Mouse (Mus musculus) CD4-positive helper T cell, adult 2 months (primary cell): ENCODE measurements around the gene Hk2.

Experiments
- DNase-seq: peaks from one replicate; pipeline ENCODE4 v3.0.0-alpha.2; 2012; ENCODE audit warnings: low read depth, missing footprints, low spot score

Hk2 gene

DNA sequence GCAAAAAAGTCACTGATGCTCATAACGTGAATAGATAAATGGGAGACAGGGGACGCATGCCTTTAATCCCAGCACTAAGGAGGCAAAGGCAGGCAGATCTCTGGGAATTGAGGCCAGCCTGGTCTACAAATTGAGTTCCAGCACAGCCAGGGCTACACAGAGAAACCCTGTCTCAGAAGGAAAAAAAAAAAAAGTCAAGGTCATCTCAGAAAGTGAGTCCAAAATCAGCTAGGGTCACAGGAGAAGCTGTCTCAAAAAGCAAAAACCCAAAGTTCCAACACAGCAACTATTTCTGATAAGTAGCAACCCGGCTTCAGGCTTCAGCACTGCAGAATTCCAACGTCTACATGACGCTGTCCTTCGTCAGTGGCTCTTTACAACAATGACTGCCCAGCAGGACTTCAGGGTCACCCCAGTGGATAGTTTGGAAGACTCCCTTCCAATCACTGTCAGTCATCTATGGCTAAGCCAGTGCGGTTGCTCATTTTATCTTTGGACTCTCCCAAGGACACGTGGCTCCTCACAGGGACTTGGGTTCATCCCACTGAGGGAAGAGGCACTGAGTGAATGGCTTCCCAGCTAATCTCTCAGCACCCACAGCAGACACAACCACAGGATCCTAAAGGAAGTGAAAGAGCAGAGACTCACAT lies 33.3 kb downstream of the Hk2 start:
- DNase-seq: no peak

DNA sequence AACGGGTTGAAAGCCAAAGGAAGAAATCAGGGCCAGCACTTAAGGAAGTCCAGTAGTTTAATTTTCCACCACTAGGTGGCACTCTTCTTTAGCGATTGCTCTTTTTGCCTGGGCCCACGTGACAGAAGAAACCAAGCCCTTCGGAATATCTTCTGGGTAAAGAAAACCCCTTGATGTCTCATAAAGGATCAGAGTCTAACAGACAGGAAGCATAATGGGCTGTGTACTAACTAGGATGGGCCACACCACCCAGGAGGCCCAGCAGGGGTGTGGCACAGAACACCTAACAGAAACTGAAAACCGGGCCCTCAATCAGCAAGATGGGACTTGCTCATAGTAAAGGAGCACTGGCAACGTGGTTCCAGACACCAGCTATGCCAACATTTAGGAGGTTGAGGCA lies 34.0 kb downstream of the Hk2 start:
- DNase-seq: peak; percentile 88

DNA sequence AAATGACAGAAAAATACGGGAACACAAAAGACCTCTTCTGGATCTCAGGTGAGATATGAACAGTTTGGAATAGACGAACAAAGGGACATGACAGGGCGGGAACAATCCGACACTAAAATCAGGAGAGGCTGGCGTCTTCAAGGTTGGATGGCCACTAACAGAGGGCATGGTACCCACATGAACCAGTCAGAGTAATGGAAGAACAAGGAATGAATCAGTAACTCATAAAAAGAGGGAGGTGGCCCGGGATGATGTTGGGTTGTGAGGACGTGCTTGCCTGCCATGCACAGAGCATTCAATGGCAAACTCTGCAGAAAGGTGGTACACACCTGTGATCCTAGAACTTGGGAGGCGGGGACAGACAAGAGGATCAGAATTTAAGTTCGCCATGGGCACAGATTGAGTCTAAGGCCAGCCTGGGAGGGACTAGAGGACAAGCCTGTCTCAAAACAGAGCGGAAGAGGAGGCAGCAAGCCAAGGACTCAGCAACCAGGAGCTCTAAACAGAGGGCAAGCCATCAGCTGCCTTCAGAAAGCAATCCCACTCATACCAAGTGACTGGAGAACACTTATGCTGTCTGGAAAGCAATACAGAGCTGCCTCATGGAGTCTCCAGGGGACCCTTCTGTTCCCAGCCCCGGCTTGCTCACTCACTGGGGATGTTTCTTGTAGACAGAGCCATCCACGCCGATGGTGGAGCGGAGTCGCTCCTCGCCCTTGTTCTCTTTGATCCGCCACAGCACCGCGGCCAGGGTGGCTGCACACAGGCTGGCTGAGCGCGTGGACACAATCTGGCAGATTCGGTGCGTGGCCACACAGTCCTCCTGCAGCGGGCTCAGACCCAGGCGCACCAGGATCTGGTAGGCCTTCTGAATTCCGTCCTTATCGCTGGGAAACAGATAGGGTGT lies 36.4 kb downstream of the Hk2 start:
- no peak for DNase-seq

DNA sequence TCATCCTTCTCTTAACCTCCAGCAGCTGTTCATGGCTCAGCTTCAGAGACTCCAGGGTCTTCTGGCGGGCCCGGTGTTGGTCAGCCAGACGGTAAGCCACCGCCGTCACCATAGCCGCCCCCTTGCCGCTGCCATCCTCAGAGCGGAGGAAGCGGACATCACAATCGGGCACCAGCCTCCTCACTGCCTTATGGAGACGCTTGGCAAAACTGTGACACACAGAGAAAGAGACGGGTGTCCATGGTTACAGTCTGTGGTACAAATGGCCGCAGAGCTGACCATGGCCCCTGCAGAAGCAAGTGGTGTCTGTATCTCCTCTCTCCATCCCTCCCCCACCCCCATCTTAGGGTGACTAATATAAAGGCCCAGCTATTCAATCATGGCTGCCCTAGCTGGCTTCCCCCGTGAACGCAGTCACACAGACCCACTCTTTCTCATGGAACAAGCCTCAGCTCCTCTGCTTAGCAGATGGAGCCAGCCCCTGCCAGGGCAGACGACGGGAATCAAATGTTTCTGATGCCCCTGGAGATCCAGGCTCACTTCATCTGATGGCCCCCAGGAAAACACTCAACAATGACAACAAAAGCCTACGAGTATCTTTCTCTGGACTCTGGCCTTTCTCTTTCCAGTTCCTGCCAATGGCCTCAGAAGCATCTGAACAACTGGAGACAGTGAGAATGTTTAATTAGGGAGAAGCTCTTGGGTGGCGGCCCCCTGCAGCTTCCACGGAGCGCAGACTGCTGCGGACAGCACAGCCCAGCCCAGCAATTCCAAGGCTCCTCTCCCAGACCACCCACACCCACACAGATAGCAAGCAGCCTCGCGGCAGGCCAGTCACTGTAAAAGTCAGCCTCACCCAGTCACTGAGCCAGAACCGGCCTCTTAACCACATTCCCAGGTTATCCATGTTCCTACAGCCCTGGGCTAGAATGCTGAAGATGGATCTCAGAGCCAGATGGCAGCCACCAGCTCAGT lies 37.3 kb downstream of the Hk2 start:
- no peak for DNase-seq

DNA sequence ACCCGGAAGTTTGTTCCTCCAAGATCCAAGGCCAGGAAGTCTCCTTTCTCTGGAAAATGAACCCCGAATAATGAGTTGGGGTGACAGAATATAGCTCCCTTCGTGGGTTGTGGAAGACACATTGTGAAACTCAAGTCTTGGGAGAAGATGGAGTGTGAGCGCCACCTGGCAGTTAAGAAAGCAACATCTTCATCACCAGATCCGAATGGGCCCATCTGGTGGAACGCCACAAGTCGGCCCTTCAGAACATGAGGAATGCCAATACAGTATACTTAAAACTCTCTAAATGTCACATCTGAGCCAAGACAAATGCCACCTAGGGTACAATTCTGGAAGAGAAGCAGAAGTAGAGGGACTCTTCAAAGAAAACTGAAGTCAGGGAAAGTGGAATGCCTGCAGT lies 38.9 kb downstream of the Hk2 start:
- no peak for DNase-seq

DNA sequence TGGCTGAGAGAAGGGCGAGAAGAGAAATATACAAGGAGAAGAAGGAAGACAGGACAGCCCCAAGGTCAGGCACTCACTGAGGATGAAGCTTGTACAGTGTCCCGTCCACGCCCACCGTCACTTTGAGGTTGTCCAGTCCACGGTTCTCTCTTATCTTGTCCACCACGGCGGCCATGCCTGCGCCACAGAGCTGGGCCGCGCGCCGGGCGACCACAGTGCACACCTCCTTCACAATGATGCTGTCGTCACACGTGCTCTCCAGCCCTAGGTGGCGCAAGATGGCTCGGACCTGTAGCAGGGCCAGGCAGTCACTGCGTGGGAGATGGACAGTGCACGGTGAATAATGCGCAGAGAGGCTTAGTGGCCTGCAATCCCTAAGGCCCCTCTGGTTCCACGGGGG lies 45.6 kb downstream of the Hk2 start:
- no peak for DNase-seq

DNA sequence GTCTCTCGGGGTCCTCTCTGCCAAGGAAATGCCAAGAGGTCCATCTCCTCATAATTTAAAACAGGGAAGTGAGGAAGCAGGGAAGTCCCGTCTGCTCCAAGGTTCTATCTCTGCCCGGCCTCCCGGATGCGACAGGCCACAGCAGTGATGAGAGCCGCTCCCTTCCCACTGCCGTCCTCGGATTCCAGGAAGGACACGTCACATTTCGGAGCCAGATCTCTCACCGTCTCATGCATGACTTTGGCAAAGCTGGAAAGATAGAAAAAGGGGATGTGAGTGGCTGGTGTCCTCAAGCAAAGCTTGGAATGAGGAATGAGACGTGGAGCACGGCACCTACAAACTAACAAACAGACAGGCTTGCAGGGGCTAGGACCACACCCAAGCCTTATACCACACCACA lies 47.0 kb downstream of the Hk2 start:
- DNase-seq: no peak

DNA sequence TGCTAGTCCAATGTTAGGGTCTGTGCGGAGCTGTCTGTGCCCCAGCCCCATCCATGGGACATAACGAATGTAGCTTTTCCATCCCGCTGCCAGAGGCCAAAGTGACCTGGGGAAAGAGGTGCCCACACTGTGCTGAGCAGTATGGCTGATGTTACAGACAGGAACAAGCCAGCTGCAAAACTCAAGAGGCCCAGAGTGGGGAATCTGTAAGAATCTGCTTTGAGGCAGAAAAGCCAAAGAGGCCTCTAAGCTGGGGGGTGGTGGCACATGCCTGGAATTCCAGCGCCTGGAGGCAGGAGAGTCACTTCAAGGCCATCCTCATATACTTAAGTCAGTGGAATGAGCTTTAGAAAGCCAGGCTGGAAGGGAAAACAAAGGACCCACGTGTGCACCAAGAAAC lies 50.9 kb downstream of the Hk2 start:
- DNase-seq: no peak

DNA sequence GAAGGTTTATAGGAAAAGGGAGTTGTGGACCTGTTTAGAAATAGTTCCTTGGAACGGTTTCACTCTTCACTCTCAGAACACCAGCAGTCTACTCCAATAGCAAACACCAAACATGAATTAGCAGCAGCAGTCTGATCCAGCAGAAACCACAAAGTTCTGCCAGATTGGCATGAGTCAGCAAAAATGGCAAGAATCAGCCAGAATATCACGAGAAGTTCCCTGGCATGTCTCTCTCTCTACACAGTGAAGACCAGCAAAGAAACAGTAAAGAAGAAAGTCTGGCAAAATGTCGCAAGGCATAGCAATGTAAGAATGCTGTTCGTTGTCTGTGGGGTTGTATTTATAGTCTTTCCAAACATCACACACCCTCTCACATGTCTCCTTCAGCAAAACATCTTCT lies 58.1 kb downstream of the Hk2 start:
- no peak for DNase-seq

DNA sequence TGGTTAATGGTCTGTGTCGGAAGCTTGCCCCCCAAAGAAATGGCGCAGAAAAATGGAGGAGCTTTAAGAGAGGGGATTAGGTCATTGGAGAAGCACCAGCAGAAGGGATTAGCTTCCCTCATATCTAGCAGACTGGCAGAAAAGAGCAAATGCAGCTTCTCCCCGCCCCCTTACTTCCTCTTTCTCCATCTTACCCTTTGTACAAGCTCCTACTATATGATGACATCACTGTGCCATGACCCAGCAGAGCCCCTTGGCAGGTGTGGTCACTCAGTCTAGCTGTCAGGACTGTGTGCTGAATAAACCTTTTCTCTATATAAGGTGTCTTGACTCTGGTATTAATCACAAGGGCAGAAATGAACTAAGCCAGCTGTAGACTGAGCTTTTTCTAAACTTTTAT lies 58.6 kb downstream of the Hk2 start:
- no peak for DNase-seq

DNA sequence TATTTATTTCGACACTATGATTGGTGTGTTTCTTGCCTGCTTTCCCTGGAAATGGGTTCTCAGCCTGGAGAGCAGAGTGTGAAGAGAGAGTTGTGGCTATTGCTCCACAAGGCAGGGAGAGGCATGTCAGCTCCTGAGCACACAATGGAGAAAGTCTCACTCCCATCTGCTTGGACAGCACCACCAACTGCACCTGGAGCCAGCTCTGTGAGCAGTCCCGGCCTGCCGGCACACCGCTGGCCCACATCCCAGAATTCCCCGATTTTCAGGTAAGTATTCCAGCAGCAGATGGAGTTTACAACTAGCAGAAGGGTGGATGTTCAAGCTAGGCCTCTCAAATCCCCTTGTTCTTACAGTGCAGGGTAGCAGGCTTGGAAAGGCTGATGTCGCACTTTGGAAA lies 59.0 kb downstream of the Hk2 start:
- no peak for DNase-seq

DNA sequence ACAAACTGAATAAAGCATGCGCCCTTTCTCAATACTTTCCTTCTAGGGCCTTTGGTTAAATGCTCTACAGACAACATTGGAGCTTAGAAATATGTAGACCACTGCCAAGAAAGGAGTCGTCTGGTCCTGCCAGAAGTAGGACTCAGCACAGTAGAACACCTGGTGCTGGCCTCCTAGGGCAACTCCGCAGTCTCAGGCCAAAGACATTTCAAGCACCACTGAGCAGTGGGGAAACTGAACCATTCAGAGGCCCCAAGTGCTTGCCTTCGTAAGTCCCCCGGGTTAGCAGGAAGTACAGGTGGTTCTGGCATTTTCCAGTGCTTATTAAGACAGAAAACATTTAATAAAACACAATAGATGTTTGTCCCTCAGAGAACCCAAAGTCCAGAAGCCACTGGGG lies 59.4 kb downstream of the Hk2 start:
- no peak for DNase-seq

DNA sequence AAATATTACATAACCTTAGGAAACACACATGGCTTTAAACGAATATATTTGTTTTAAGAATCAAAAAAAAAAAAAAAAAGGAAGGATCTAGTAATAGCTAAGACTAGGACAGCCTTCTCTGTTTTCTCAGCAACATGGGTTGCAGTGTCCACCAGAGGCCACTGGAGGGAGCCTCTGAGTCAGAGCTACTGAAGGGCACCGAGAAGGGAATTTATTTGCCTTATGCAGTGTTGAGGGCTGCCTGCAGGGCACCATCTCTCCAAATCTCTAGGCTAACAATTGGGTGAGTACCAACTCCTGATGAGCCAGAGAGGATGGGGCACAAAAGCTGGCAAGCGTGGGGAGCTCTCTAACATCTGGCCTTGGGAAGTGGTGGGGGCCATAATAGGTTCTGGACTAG lies 60.0 kb downstream of the Hk2 start:
- peak; percentile 72 for DNase-seq

DNA sequence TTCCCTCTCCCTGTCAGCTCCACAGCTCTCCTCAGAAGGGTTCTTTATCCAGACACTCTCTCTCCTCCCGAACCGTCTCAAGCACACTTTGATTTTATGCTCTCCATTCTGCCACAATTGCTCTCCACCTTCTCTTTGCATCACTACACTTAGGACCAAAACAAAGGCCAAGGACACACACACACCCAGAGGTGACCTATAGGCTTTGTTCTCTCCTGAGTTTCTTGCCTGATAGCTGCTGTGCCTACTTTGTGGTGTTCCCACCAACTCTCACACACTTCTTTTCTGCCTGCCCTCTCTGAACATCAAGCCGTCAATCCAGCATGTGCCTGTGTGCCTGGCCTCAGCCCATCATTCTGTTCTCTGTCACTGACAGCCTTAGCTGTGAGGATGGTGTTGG lies 66.5 kb downstream of the Hk2 start:
- no peak for DNase-seq

DNA sequence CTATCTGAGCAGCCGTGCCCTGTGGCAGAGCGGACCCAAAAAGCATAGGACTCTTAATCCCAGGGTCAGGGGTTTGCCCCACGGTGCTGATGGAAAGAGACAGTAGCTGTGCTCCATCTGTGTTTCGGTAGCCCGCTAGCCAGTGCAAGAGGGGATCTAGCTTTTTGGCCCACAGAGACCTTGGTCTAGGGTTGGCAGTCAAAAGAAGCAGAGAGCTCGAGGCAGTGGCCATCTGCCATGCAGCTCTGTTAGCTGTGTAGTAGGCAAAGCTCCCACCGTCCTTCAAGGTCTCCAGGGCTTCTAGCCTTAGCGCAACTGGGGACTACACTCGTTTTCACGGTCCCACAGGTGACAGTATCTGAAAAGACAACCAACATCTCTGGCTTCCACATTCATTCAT lies 67.0 kb downstream of the Hk2 start:
- DNase-seq: no peak

DNA sequence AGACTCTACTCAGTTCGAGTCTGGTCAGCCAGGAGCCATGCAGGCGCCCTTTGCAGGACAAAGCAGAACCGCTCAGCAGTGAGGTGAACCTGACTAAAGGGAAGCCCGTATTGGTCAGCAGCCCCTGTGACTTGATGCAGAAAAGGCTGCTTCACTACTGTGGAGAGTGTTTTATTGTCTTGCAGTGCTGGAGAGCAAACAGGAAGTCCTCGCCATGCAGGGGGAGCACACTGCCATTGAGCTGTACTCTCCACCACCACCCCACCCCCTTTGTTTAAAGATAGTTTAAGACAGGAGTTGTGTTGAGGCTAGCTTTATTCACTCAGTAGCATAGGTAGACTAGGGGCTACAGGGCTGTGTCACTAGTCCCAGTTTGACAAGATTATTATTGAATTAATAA lies 69.0 kb downstream of the Hk2 start, which contains the start of gene Pole4:
TSS of gene Pole4 (minus strand) at position 145 of the 400 bp plus-strand sequence.
- no peak for DNase-seq

DNA sequence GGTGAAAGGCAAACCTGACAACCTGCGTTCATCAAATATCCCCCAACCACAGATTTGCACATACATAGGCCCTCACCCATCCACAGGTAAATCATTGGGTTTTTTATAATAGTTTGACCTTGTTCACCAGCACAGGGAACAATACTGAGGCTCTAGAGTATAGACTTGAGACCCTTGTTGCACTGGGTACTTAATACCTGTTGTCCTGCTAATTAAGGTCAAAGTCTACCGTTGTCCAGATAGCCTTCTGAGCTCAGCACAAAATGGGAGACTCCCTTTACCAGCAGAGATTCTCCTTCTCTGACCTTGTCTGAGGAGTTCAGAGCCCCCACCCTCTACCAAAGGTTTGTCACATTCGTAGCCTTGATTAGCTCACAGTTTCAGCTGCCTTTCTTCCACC lies 70.5 kb downstream of the Hk2 start:
- DNase-seq: no peak

DNA sequence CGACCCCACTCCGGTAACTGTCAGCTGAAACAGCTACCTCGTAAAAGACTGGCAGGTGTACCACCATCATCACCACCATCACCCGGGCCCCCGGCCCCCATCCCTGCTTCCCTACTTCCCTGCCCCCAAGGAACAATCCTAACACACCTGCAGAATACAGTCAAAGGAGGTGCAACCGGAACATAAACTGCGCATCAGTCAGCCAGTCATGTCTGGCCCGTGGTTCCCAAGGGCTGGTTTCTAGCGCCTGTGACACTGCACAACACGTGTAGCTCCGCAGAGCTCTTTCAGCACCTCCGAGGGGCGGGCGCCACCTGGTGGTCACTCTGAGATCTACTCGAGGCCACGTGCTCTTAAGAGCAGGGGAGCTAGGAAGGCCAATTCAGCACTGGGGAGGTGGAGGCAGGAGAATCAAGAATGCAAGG lies 71.6 kb downstream of the Hk2 start:
- DNase-seq: peak; percentile 83

DNA sequence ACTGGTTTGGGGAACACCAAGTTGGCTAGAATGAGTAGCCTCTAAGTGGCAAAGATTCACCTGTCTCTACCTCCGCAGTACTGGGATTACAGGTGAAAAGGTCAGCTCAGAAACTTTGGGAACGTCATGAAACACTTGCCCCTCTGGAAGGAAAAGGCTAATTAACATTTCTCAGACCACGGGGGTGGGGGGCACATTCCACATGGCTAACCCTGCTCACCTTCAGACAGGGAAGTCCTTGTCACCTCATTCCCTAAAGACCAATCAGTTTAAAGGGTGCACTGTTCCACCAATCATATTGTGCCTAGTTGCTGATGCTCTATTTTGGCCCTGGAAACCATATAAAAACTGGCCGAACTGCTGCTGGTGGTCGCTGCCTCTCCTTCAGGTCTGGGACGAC lies 73.0 kb downstream of the Hk2 start:
- DNase-seq: no peak

DNA sequence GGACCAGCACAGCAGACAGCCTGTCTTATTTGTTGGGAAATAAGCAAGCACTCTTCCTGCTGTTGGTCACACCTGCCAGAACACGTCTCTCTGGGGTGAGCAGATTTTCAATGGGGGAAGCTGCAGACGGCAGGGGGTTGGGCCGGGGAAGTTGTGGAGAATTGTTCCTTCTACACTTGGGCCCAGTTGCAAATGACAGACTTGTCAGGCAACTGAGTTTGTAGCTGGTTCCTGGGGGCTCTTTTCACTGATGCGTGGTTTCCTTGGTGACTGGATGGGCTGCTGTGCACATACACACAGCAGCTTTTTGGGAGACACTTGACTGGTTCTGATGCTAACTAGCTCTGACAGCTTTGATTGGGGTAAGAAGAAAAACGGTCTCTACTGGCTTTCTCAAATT lies 74.4 kb downstream of the Hk2 start:
- no peak for DNase-seq

DNA sequence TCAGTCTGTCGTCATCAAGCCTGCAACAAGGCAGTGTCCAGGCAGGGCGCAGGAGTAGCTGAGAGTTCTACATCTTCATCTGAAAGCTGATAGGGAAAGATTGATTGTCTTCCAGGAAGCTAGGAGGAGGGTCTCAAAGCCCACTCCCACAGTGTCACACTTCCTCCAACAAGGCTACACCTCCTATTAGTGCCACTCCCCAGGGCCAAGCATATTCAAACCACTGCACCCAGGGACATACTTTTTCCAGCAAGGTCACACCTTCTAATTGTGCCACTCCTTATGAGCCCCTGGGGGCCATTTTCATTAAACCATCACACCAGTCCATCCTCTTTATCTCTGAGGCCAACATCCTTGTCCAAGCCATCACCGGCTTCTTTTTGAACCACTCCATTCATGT lies 77.5 kb downstream of the Hk2 start:
- DNase-seq: no peak

DNA sequence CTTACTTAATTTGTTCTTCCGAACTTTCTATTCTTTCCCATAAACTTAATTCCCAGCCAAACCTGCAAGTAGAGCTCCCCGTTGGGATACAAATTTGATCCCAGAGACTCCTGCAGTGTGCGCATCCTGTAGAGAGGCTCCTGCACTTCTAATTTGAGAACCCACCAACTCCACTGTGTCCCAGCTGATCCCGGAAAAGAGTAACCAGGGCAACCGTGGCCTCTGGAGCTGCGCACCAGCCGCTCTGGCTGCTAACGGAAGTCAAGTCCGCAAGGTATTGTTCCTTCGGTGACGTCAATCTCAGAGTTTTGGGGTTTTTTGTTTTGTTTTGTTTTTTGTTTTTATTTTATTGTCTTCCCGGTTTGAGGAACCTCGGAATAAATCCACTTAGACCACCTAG lies 79.6 kb downstream of the Hk2 start:
- DNase-seq: no peak
